In genomic region chr6:91960028-91960811, GRCm38 (mm10) we compare ENCODE assay signal across 9 mouse cellular contexts. TPM values are rescaled to one million over a fixed set of nuclear protein-coding genes. Genes with fewer than 3 reads are reported as not detected.
A peak's percentile ranks its signal among the peaks of the same experiment; 100 is the strongest.
DNase-seq lines count a peak whose midpoint lies in the region; ATAC-seq and TF ChIP-seq lines count a peak whose summit lies in the region.
"Had no signal": no experiment of that assay in that cellular context is flagged by ENCODE, and none has a peak within 500 bp of the region (broad histone marks: within the 10 kb centered on the region; RNA-seq: fewer than 3 reads in every experiment).

No protein-coding gene starts in this region.

- peak; percentile 80 for ATAC-seq in heart, embryonic 16.5 days (replicated peaks; ENCODE audit: extremely low read depth, insufficient read depth, low FRiP score)
- ATAC-seq in limb, embryonic 12.5 days (ENCODE audit: insufficient number of reproducible peaks, insufficient read depth, low FRiP score, low TSS enrichment, low read depth) = no peak
- no peak for ATAC-seq in stomach, embryonic 14.5 days (ENCODE audit: insufficient number of reproducible peaks, insufficient read depth, low FRiP score, low read depth)

- H3K9me3 ChIP-seq in heart, embryonic 16.5 days (replicated peaks; ENCODE audit: control insufficient read depth, low read length) = no peaks in the 10 kb centered on the region
- no peaks in the 10 kb centered on the region for H3K9me3 ChIP-seq in limb, embryonic 12.5 days
- no peaks in the 10 kb centered on the region for H3K9me3 ChIP-seq in stomach, embryonic 14.5 days (ENCODE audit: control insufficient read depth, low read depth, low read length)
- H3K9me3 ChIP-seq: midbrain, embryonic 12.5 days had no signal

- TF ChIP-seq POLR2A in liver, adult 2 months (IDR thresholded peaks at IDR 0.05; ENCODE audit: extremely low read depth, insufficient read depth, low read length) = no peak

- peak overlapping the region; percentile 8; the same call in 1 of the 2 replicates for H3K9ac ChIP-seq in liver, adult 2 months (ENCODE audit: low read depth, low read length)
- H3K9ac ChIP-seq in heart, embryonic 16.5 days (ENCODE audit: low read length) = no peak overlapping the region
- H3K9ac ChIP-seq in limb, embryonic 12.5 days (replicated peaks) = no peak overlapping the region
- no peak overlapping the region for H3K9ac ChIP-seq in stomach, embryonic 14.5 days (replicated peaks; ENCODE audit: low read depth, low read length)
- H3K9ac ChIP-seq: midbrain, embryonic 12.5 days had no signal

- no peaks in the 10 kb centered on the region for H3K36me3 ChIP-seq in liver, adult 2 months (ENCODE audit: control insufficient read depth, insufficient read depth, low read length)
- H3K36me3 ChIP-seq in heart, embryonic 16.5 days (ENCODE audit: control insufficient read depth, insufficient read depth) = no peaks in the 10 kb centered on the region
- no peaks in the 10 kb centered on the region for H3K36me3 ChIP-seq in limb, embryonic 12.5 days
- H3K36me3 ChIP-seq in stomach, embryonic 14.5 days (ENCODE audit: control insufficient read depth, insufficient read depth, low read length) = no peaks in the 10 kb centered on the region
- H3K36me3 ChIP-seq: midbrain, embryonic 12.5 days had no signal

- peak; percentile 9 for DNase-seq in liver, adult 2 months (ENCODE audit: extremely low read depth, low read depth, low spot score)
- DNase-seq in liver = no peak
- no peak for DNase-seq in right cerebral cortex, adult 18-20 months
- DNase-seq in frontal cortex, postnatal 14 days (ENCODE audit: low spot score in 2 of 2) = no peak
- DNase-seq in Muller cell, postnatal 12 days (ENCODE audit: inconsistent ontology term) = no peak

- peak overlapping the region; percentile 1 for H3K4me3 ChIP-seq in liver, adult 2 months (ENCODE audit: insufficient read depth, low read depth, low read length)
- peak overlapping the region; percentile 2; the same call in 1 of the 2 replicates for H3K4me3 ChIP-seq in heart, embryonic 16.5 days (ENCODE audit: low read length)
- no peak overlapping the region for H3K4me3 ChIP-seq in limb, embryonic 12.5 days (replicated peaks)
- H3K4me3 ChIP-seq in stomach, embryonic 14.5 days (ENCODE audit: low read depth, low read length) = no peak overlapping the region
- H3K4me3 ChIP-seq: midbrain, embryonic 12.5 days had no signal

- peak overlapping the region; percentile 8 for H3K4me2 ChIP-seq in heart, embryonic 16.5 days (ENCODE audit: low read depth, low read length)
- H3K4me2 ChIP-seq in limb, embryonic 12.5 days = 0 out of 2 replicates have a peak overlapping the region, but pooled peaks have one; percentile 4
- H3K4me2 ChIP-seq in stomach, embryonic 14.5 days (replicated peaks; ENCODE audit: low read depth, low read length) = 0 out of 2 replicates have a peak overlapping the region, but pooled peaks have one; percentile 16
- H3K4me2 ChIP-seq: midbrain, embryonic 12.5 days had no signal

- WGBS in liver, adult 2 months = 52% methylated on average over 8 of the region's 8 CpGs
- WGBS in heart, embryonic 16.5 days = 23% methylated on average over 8 of the region's 8 CpGs
- WGBS in limb, embryonic 12.5 days = 52% methylated on average over 8 of the region's 8 CpGs
- WGBS in stomach, embryonic 14.5 days = 26% methylated on average over 8 of the region's 8 CpGs

- peaks cover 4% of the 10 kb centered on the region; the same call in 1 of the 2 replicates for H3K27me3 ChIP-seq in liver, adult 2 months (ENCODE audit: control insufficient read depth, insufficient read depth, low read length)
- no peaks in the 10 kb centered on the region for H3K27me3 ChIP-seq in heart, embryonic 16.5 days (ENCODE audit: control insufficient read depth, insufficient read depth, low read length)
- H3K27me3 ChIP-seq in limb, embryonic 12.5 days = peaks cover 6% of the 10 kb centered on the region; the same call in 1 of the 2 replicates
- no peaks in the 10 kb centered on the region for H3K27me3 ChIP-seq in stomach, embryonic 14.5 days (ENCODE audit: control insufficient read depth, insufficient read depth, low read length)
- H3K27me3 ChIP-seq: midbrain, embryonic 12.5 days had no signal

- H3K27ac ChIP-seq in liver, adult 2 months (replicated peaks; ENCODE audit: insufficient read depth, low read depth, low read length) = peak overlapping the region; percentile 38
- H3K27ac ChIP-seq in heart, embryonic 16.5 days (ENCODE audit: low read length) = peak overlapping the region; percentile 68
- H3K27ac ChIP-seq in limb, embryonic 12.5 days = peak overlapping the region; percentile 50; the same call in 1 of the 2 replicates
- H3K27ac ChIP-seq in stomach, embryonic 14.5 days (ENCODE audit: low read length) = peak overlapping the region; percentile 48; the same call in 1 of the 2 replicates
- H3K27ac ChIP-seq: midbrain, embryonic 12.5 days had no signal

- no peak for TF ChIP-seq CTCF in liver, adult 2 months (IDR thresholded peaks at IDR 0.05; ENCODE audit: low read depth, low read length)

- H3K79me2 ChIP-seq in liver, adult 2 months (ENCODE audit: control insufficient read depth, insufficient read depth, low read length) = no peaks in the 10 kb centered on the region

- peaks cover 3% of the 10 kb centered on the region for H3K4me1 ChIP-seq in liver, adult 2 months (ENCODE audit: control insufficient read depth, insufficient read depth, low read length)
- no peaks in the 10 kb centered on the region; the same call in 1 of the 2 replicates for H3K4me1 ChIP-seq in heart, embryonic 16.5 days (ENCODE audit: control insufficient read depth, insufficient read depth, low read length)
- H3K4me1 ChIP-seq in limb, embryonic 12.5 days (replicated peaks) = peaks cover 7% of the 10 kb centered on the region; the same call in 1 of the 2 replicates
- peaks cover 14% of the 10 kb centered on the region; the same call in 1 of the 2 replicates for H3K4me1 ChIP-seq in stomach, embryonic 14.5 days (ENCODE audit: control insufficient read depth, insufficient read depth, low read length)
- H3K4me1 ChIP-seq: midbrain, embryonic 12.5 days had no signal

RNA-seq across cellular contexts. Expression of gene Fgd5, which starts 18.5 kb away (rescaled TPM):
- total RNA-seq in liver, adult 2 months (2014; rRNA removed) = 4.7 and 6.4 TPM in 2 replicates
- 1.4 and 1.9 TPM in 2 replicates for polyA plus RNA-seq in liver, adult 2 months (2012; rRNA removed)
- 13.0 and 15.2 TPM in 2 replicates for polyA plus RNA-seq in heart, embryonic 16.5 days (2015; fragmentation: Nextera tagmentation; extraction: Ambion mirVana)
- polyA plus RNA-seq in limb, embryonic 12.5 days (2016; fragmentation: Nextera tagmentation; extraction: Ambion mirVana) = 5.8 and 7.0 TPM in 2 replicates
- polyA plus RNA-seq in stomach, embryonic 14.5 days (2014; fragmentation: Nextera tagmentation; extraction: Ambion mirVana) = 5.1 and 5.5 TPM in 2 replicates

RNA-seq across cellular contexts. Expression of gene 4930590J08Rik, which starts 57.6 kb away (rescaled TPM):
- 0.20 and 0.37 TPM in 2 replicates for total RNA-seq in liver, adult 2 months (2014; rRNA removed)
- 0.07 TPM in 1 of 2 replicates, not detected in the other for polyA plus RNA-seq in liver, adult 2 months (2012; rRNA removed)
- 0.41 and 0.46 TPM in 2 replicates for polyA plus RNA-seq in heart, embryonic 16.5 days (2015; fragmentation: Nextera tagmentation; extraction: Ambion mirVana)
- 0.46 and 0.54 TPM in 2 replicates for polyA plus RNA-seq in limb, embryonic 12.5 days (2016; fragmentation: Nextera tagmentation; extraction: Ambion mirVana)
- 0.48 and 0.49 TPM in 2 replicates for polyA plus RNA-seq in stomach, embryonic 14.5 days (2014; fragmentation: Nextera tagmentation; extraction: Ambion mirVana)

Comparison
In these comparisons a context has a peak if more than half of its experiments do, and no peak if none do; other contexts are left out.
1. H3K4me3 ChIP-seq: peak in liver, adult 2 months (single experiment) and heart, embryonic 16.5 days (single experiment); none in limb, embryonic 12.5 days (single experiment) and stomach, embryonic 14.5 days (single experiment).
2. Peak in every context shown above with its lines, with median percentiles within 50 percentile points of each other: H3K27ac ChIP-seq and H3K4me2 ChIP-seq.